Mouse (Mus musculus) yolk sac, embryonic 10.5 days (tissue): ENCODE data around the gene Stxbp1.

Experiments
- DNase-seq: peaks from one replicate; pipeline ENCODE4 v3.0.0-alpha.2; 2017; ENCODE audit warnings: low spot score

Gene Stxbp1

DNA sequence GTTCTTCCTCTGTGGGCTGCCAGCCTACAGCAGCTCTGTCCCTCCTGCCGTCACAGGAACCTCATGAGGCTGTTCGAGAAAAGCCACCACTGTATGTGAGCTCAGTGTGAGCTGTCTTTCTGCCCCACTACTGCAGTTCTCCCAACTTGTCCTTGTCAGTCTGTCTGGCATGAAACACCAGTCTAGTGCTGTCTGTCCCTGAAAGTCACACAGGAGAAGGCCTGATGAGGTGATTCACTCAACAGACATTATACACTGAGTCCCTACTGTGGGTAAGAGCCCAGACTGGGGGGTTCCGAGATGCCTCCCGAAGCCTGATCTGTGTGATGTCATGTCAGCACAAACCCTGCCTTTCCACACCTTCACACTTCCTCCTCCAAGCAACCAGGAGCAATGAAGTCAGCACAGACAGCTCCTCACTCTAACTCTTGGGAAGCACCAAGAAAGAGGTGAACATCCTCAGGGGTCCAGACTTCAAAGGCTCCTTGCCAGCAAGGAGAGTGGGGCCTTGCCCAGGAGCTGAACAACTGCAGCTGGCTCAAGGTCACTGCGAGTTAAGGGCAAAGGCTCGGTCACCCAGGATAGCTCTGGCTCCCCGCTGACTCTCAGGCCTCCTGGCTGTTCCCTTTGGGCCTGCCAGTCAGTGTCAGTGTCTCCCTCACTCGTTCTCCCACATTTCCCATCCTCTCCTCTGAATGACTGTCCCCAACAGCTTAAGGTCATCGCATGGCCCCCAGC, 8.7 kb downstream of the Stxbp1 start:
- DNase-seq, result no peak

DNA sequence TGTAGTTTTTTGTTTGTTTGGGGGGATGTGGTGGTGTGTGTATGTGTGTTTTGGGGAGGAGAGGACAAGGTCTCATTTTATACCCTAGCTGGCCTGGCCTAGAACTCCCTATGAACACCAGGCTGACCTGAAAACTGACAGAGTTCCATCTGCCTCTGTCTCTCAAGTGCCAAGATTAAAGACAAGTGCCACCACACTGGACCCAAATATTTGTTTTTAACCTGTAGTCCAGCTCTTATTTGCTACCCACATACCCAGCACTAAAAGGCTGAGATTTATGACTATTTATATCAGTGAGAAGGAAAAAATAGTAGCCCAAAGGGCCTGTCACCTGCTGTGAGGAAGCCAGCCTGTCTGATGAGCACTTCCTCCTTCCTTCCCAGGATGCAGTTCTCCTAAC, 11.5 kb downstream of the Stxbp1 start:
- no peak for DNase-seq

DNA sequence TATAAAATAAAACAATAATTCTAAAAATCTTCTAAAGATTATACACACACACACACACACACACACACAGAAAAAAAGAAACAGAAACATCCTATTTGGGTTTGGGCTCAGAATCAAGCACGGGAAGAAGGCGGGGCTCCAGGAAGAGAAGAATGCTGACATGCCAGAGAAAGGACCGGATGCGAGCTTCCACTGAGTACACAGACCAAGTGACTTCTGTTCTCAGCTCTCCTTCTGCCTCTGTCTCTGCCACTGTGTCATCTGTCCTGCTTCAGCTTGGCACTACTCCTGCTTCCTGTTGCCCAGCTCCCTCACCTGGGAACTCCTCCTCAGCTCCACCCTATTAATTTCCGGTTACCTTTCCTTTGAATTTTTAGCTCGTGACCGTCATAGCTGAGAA, 12.5 kb downstream of the Stxbp1 start:
- no peak for DNase-seq

DNA sequence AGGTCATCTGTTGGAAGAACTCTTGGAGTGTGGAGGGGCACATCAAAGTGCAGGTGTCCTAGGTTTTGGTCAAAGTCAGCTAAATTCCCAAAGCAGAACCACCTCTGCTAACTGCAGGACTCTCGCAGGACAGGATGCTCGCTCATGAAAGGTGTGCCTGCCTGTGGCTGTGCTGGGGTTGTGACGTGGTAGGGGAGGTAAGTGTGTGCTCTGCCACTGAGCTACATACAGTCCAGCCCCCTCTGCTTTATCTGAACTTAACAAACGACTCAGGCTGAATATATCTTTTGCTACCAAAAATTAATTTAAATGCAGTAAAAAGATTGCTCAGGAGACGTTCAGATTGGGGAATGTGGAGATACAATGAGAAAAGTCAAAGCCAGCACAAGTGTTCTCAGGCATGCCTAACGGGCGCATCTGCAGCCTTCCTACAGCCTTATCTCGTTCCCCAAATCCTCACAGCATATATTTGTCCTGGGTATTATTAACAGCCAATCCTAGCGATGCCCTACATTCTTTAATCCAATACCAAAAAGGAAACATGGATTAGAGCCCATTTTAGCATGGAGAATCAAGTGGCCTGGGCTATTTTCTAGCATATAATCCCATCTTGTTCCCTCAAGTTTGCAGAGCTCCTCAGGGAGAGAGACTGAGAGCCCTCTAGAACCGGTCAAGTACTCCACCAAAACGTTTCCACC, 17.9 kb downstream of the Stxbp1 start:
- DNase-seq, result no peak

DNA sequence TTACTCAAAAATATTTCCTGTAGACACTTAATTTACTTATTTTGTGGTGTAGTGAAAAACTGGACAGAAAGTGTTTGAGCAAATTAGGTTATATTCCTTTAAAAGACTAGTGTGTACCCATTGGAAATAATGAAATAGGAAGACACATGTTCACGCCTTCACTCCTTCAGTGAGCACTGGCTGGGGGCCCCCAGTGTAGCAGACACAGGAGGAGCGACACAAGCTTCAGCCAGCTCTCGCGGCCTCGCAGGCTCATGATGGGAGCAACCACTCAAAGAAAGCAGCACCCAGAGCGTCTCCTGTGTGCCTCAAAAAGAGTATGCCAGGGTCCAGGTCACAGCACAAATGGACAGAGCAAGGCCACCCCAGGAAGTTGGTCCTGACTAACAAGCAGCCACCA, 21.2 kb downstream of the Stxbp1 start:
- DNase-seq, result no peak

DNA sequence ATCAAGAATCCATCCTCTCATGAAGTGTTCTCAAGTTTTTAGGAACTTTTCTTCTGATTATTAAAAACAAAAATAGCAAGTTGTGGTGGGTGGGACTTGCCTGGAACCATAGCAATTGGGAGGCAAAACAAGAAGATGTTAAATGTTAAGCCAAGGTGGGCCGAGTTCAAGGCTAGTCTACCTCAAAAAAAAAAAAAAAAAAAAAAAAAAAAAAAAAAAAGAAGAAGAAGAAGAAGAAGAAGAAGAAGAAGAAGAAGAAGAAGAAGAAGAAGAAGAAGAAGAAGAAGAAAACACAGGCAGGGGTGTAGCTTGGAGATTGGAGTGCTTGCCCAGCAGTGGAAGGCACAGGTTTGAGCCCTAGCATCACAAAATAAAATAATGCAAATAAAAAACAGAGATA, 22.3 kb downstream of the Stxbp1 start:
- DNase-seq, result no peak

DNA sequence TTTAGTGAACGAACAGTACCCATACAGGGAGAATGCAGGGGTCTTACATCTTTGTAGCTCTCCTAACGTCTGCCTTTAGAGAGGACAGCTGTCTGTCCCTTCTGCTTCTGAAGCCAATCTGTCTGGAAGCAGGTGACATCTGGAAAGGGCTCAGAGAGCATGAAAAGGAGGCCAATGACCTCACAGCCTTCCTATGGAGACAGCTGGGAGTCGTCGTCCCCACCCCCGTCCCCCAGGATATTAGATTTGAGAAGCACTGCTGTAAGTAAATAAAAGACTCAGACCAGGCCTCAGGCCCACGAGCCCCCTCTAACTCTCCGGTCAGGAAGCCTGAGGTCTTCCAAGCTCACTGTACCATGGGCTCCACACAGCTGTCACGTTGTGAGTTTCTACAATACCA, 22.9 kb downstream of the Stxbp1 start:
- no peak for DNase-seq

DNA sequence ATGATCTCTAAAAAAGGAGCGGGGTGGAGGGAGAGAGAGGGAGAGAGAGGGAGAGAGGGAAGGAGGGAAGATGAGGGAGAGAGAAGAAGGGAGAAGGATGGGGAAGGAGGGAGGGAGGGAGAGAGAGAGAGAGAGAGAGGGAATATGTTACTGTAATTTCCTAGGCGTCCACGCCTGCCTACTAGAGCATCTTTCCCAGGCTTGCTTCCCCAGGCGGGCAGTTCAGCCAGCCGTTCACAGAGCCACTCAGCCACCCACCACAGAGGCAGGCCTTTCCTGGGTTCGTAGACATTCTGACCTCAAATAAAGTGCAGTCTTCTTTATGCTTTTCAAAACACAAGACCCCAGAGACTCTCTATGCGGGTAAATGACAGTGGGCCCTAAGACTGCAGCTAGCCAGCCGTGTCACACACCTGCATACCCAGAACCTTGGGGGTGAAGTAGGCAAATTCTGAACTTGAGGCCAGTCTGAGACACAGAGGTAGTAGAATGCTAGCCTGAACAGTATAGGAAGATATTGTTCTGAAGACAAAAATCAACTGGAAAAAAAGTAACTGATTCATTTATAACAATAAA, 23.4 kb downstream of the Stxbp1 start:
- no peak for DNase-seq

DNA sequence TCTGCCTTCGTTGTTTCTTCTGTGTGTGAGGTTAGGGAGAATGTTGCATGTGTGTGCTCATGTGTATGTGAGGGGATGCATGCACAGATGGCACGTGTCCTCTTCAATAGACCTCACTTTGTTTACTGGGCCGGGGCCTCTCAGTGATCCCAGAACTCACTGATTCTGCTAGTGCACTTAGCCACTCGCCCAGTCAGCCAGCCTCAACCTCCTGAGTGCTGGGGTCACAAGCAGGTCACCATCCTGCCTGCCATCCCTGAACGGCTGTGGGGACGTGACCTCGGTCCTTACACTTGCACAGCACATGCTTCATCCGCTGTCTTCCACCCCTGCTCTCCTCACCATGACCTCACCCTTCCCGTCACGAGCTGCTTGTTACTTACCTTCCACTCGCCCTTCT, 23.9 kb downstream of the Stxbp1 start:
- no peak for DNase-seq

DNA sequence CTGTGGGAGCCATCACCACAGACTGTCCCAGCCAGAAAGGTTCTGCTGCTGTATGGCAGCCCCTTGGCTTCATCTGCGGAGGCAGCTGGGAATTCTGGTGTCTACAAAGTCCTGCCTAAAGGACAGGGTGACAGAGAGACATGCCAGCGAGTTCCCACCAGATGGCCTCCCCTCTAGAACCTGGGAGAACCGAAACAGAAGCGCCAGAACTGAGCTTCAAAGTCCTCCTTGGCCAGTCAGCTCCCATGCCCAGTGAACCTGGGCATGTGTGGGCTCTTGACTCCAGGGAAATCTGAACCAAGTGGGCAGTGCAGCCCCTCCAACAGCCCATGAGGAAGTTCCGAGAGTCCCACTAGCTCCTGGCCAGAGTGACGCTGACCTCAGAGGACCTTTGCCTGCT, 24.4 kb downstream of the Stxbp1 start:
- no peak for DNase-seq

DNA sequence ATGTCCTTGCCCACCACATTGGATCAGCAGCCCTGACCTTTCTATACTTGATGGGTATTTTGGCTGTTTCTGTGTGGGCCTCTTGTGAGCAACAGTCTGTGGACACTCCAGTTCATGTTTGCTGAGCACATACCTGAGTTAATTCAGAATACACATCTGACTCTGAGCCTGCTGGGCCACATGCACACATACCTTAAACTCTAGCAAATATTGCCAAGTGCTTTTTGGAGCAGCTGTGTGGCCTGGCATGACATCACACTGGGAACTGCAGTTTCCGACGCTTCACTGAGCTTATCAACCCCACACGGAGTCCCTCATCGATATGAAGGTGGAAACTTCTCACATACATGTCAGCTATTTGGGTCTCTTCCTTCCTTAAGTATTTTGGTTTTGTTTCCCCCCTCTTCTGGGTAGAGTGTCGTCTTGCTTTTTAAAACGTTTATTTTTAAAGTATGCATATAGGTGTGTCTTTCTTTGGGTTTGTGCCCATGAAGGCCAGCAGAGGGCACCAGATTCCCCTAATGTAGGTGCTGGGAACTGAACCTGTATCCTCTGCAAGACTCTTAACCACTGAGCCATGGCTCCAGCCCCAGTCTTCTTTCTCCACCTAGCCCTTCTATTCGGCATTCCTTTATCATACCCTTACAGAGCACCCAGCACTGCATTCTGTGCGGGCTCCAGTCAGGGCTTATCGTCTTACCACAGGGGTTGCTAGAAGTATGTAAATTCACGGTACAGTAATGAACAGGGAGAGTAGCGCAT, 25.8 kb downstream of the Stxbp1 start:
- no peak for DNase-seq

DNA sequence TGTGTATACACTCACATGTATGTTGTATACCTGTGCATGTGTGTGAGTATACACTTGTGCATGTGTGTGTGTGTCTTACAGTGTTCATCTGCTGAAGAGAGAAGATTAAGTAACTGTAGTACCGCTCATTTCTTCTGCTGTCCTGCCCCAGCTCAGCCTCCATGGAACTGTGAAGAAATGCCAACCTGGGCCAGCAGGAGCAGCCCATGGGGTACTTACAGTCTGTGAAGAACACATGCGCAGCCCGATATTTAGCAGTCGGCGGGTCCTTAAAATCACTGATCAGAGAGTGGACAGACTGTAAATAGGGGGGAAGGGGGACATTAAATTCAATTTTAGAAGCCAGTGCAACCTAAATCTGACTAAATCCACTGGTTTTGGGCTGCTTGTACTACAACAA, 28.8 kb downstream of the Stxbp1 start:
- no peak for DNase-seq

DNA sequence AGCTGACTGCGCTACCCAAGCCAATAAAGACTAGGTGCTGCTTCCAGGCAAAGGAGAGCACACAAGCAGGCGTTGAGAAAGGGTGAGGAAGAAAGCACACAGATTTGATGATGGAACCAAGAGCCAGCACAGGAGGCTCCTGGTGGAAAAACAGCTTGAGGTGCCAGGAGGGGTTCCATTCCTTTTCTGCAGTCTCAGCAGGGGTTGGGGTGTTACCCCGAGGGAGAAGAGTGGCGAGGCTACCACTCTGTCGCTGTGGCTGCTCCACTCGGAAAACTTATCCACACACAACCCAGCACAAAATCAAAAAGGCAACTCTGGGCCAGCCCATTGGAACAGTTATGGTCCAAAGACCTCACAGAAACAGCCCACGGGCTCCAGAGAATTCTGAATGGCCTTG, 29.5 kb downstream of the Stxbp1 start:
- no peak for DNase-seq

DNA sequence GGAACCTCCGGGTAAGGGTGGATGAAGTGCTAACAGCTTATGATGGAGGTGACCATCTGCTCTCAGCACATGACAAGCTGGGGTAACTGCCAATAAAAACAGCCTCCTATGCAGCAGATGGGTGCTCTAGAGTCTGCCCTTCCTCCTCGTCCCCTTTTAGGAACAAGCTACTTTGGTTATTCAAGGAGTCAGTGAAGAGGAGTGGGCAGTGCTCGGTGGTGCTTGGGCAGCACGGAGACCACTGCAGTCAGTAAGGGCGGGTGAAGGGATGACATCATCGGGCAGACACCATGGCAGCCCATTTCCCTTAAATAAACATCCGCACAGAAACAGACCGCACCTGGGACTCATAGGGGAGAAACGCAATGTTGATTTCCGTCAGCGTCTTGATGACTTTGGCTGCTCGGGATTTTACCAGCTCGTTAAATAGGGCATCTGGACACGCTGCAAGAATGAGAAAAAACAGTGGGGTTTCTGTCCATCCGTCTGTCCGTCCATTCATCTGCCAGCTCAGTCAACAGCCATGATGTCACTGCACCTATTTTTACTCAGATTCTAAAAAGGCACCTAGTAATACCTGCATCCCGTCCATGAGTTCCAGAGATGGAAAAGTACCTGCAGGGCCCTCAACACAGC, 30.0 kb downstream of the Stxbp1 start:
- DNase-seq, result no peak

DNA sequence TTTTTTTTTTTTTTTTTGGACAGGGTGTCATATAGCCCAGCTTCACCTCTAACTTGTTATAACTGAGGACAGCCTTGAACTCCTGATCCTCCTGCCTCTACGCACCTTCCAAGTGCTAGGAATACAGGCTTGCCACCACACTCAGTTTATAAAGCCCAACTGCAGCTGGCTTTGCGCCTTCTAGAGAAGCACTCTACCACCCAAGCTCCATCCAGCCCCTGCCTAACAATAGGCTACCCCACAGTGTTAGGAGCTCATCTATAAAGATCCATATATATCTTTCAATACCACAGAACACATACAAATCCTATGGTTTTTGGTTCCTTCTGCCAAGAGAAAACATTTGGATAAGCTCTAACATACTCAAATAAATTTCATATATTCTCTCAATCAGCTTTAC, 30.5 kb downstream of the Stxbp1 start:
- DNase-seq, result no peak

DNA sequence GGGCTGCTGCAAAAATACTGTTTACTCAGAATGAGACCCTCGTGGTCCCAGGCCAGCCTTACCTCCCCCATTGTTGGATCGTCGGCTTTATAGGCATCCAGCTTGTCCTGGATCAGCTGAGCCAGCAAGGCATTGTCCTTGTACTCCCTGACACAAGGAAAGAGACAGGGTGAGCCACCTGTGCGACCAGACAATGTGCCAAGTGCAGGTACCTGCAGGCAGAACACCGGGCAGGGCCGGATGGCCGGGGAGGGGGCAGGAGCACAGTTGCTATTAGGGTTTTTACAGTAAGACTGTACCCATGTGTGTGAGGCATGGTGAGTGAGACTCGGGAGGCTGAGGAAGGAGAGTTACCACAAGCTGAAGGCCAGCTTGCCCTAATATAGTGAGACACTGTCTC, 35.1 kb downstream of the Stxbp1 start:
- DNase-seq, result no peak

DNA sequence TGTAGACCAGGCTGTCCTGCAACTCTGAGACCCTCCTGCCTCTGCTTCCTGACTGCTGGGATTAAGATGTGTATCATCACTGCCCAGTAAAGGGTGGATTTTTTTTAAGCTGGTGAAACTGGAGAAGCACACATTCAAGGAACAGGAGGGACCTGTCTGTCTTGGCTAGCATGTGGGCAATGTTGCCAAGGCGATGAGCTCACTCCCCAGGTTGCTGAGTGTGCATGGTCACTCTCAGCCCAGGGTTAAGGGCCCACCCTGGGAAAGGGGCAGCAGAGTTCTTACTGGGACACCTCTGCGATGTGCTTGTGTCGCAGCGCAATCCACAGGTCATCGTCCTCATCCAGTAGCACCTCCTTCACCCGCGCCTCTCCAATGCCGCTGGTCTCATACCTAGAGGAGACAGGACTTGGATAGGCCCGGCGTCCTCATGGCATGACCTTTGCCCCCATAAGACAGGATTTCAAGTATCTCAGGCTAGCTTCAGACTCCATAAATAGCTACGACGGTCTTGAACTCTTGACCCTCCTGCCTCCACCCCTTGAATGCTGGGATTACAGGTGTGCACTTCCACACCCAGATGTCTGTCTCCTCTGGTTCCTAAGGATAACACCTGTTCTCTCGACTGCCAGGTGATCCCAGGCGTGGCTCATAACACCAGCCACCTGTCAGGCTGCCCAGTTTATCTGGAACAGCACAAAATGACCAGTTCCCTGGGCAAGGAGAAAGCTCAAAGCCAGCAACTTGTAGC, 38.1 kb downstream of the Stxbp1 start:
- no peak for DNase-seq

DNA sequence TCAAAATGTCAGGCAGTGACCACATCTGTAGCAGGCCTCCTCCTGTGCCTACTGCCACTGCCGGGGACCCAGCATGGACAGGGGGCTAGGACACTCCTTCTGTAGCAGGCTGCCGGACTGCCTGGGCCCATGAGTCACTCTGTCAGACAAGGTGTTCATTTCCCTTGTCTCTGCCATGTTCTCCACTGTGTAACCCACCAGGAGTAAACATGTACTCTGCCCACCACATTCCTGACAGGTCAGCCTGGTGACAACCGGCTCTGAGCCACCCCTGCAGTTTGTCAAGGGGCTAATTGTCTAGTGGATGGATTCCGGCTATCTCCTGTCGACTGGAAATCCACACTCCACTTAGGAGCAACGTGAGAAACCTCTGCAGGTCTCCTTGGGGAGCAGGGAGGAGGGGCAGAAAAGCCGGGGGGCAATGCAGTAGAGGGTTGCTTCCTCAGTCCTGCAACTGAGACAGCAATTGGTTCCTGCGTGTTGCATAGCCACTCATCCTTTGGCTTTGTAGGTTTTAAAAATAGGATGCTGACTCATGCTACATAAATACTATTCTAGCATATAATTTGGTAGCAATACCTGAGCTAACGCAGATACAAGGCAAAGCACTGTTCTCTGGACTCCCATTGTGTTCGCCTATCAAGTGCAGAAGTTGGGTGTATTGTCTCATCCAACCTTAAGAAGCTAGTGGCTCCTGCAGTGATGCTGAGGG, 48.6 kb downstream of the Stxbp1 start:
- no peak for DNase-seq

DNA sequence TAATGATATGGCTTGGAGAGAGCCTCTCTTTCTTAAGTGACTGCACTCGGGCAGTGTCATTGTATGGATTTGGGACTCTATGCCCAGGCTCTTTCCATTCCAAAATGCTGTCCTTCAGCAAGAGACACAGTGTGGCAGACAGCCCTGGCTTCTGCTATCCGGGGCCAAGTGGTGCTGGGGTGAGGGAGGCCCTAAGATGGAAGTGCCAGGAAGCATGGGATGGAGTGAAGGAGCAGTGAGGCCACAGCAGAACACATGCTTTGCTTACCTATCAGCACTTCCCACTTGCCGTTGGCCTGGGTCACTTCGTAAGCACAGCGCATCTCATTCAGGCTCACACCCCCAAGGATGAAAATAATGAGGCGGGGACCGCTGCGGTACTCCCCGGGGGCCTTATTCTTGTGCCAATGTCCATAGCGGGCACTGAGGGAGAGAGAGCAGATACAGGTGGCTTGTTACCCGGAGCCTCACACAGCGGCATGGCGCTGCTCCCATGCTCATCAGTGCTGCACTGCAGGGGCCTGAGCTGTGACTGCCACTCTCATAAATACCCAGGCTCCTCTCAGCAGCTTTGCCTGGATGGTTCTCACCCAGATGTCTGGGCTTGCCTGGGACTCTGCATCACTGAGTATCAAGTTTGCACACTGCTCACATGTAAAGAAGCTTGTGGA, 51.2 kb downstream of the Stxbp1 start:
- DNase-seq, result no peak

DNA sequence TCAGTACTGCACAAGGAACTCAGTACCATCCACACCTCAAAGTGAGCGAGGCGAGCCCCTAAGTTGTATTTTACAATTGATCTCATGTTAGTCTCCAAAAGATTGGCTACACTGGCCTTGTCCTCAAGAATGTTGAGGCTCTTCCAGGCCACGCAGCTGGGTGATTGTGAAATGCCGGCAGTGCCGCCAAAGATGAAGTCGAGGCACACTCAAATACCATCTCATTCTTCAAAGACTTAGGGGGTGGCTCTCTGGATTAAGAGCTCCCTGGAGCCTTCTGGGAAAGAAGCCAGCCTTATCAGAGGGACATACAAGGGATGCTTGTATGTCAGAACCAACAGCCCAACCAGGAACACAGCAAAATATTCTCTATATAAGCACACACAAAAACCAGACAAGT, 55.7 kb downstream of the Stxbp1 start:
- no peak for DNase-seq
